Mouse (Mus musculus) myocyte (in vitro differentiated cells): ENCODE measurements around the gene Card10. TPM values are rescaled to one million over a fixed set of nuclear protein-coding genes. Genes with fewer than 3 reads are reported as not detected.
A peak's percentile ranks its signal among the peaks of the same experiment; 100 is the strongest.

Experiments
- H3K27me3 ChIP-seq: one replicate; pipeline ENCODE4 v1.6.1; 2011; ENCODE audit not compliant: control insufficient read depth, insufficient read depth, insufficient read length
- H3K36me3 ChIP-seq: one replicate; pipeline ENCODE4 v1.6.1; 2011; ENCODE audit not compliant: control insufficient read depth, insufficient read depth
- H3K4me2 ChIP-seq: one replicate; pipeline ENCODE4 v1.6.1; 2011; ENCODE audit warnings: low read depth, control low read depth
- H3K4me3 ChIP-seq: one replicate; pipeline ENCODE4 v1.5.1; 2011; ENCODE audit warnings: mild to moderate bottlenecking, control low read depth, moderate library complexity
- H3K79me2 ChIP-seq: one replicate; pipeline ENCODE4 v1.6.1; 2011; ENCODE audit not compliant: control insufficient read depth, insufficient read depth
- H3ac ChIP-seq: one replicate; pipeline ENCODE4 v1.6.1; 2011; ENCODE audit not compliant: control insufficient read depth, insufficient read length
- CEBPB ChIP-seq: IDR thresholded peaks from 2 replicates; pipeline ENCODE4 v1.6.1; 2011; ENCODE audit warnings: mild to moderate bottlenecking, moderate library complexity; ENCODE audit not compliant: poor library complexity, insufficient read depth, severe bottlenecking
- E2F4 ChIP-seq: IDR thresholded peaks from one replicate; pipeline ENCODE4 v1.6.1; 2011; ENCODE audit warnings: mild to moderate bottlenecking, control low read depth, moderate library complexity; ENCODE audit not compliant: insufficient read depth
- MAX ChIP-seq: IDR thresholded peaks from one replicate; pipeline ENCODE4 v1.6.1; 2011; ENCODE audit warnings: low read depth, mild to moderate bottlenecking, control low read depth
- MYOD1 ChIP-seq, 3 experiments: IDR thresholded peaks; one replicate each; pipeline ENCODE4 v1.6.1; 2011; ENCODE audit warnings: control low read depth in 2 of 3, low read depth in 2 of 3, mild to moderate bottlenecking in 2 of 3, moderate library complexity in 1 of 3; ENCODE audit not compliant: insufficient read length in 2 of 3, control insufficient read depth in 1 of 3
- MYOG ChIP-seq, 3 experiments: IDR thresholded peaks; one replicate each; pipeline ENCODE4 v1.6.1; 2011; ENCODE audit warnings: control low read depth in 2 of 3, low read depth in 2 of 3, mild to moderate bottlenecking in 2 of 3; ENCODE audit not compliant: insufficient read length in 2 of 3, control insufficient read depth in 1 of 3, insufficient read depth in 1 of 3
- POLR2A ChIP-seq: IDR thresholded peaks from one replicate; pipeline ENCODE4 v1.6.1; 2011; ENCODE audit warnings: low read depth, mild to moderate bottlenecking, control low read depth, moderate library complexity; ENCODE audit not compliant: insufficient read length
- POLR2AphosphoS2 ChIP-seq: IDR thresholded peaks from one replicate; pipeline ENCODE4 v1.6.1; 2011; ENCODE audit warnings: low read depth, control low read depth; ENCODE audit not compliant: insufficient read length
- REST ChIP-seq: IDR thresholded peaks from one replicate; pipeline ENCODE4 v1.6.1; 2011; ENCODE audit warnings: mild to moderate bottlenecking, control low read depth, moderate library complexity; ENCODE audit not compliant: insufficient read depth, insufficient read length
- SRF ChIP-seq: IDR thresholded peaks from one replicate; pipeline ENCODE4 v1.6.1; 2011; ENCODE audit warnings: low read depth; ENCODE audit not compliant: control insufficient read depth, insufficient read length
- TCF12 ChIP-seq: IDR thresholded peaks from one replicate; pipeline ENCODE4 v1.6.1; 2011; ENCODE audit warnings: mild to moderate bottlenecking, control low read depth; ENCODE audit not compliant: poor library complexity, insufficient read depth, severe bottlenecking
- TCF3 ChIP-seq: IDR thresholded peaks from one replicate; pipeline ENCODE4 v1.6.1; 2011; ENCODE audit warnings: low read depth, control low read depth; ENCODE audit not compliant: insufficient read length
- USF1 ChIP-seq: IDR thresholded peaks from one replicate; pipeline ENCODE4 v1.6.1; 2011; ENCODE audit warnings: low read depth, mild to moderate bottlenecking, control low read depth, moderate library complexity
- polyA plus RNA-seq: library from polyadenylated mRNA; unstranded; fragments of >200 nt; fragmentation: generic; extraction: Trizol; gene quantifications from one replicate; pipeline ENCODE4 v1.2.1, GENCODE M21; 2012; ENCODE audit warnings: missing spikeins

Card10 gene
- polyA plus RNA-seq, 1 experiment = 1.4 TPM

DNA sequence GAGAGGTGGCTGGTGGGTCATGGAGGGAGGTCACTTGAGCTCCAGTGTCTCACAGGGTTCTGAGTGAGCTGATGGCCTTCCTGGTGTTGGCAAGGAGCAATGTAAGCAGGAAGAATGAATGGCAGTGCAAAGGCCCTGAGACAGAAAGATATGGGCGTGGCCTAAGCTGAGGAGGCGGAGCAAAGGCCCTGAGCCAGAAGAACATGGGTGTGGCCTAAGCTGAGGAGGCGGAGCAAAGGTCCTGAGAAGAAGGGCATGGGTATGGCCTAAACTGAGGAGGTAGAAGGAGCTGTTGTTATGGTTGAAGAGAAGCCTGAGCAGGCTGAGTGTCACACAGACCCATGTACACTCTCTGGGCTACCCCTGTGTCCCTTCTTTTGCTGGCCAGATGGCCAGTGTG, 30.7 kb upstream of the Card10 start:
- H3ac ChIP-seq = no peak overlapping the region
- peak overlapping the region; percentile 65 for H3K4me2 ChIP-seq
- no peaks in the 10 kb centered on the region for H3K27me3 ChIP-seq
- H3K36me3 ChIP-seq = no peaks in the 10 kb centered on the region
- TF ChIP-seq POLR2A = peak; percentile 13
- TF ChIP-seq POLR2AphosphoS2 = no peak
- no peaks in the 10 kb centered on the region for H3K79me2 ChIP-seq
- no peak overlapping the region for H3K4me3 ChIP-seq

DNA sequence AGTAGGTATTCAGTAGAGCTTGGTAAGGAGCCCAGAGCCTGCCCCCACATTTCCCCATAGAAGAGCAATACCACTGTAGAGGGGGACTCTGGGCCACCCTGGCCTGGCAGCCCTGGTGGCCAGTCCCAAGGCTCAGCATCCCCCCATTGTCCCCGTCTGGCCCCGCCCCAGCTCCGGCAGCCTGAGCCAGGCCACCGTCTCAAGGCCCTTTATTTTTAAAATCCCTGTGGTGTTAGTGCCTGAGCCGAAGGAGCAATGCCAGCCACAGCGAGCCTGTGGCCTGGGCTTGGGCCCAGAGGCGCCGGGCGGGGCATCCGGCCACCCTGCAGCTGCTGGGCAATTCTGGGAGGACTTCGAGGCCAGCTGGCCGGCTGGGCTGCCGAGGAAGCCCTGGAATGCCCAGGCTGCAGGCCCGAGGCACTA, 29.9 kb upstream of the Card10 start:
- peak in 2 of 3 experiments; percentile 93 to 96 for TF ChIP-seq MYOD1 (IDR thresholded peaks at IDR 0.05; ENCODE audit: control insufficient read depth in 1 of 3, insufficient read length in 2 of 3, low read depth in 2 of 3)
- no peak for TF ChIP-seq SRF
- no peak for TF ChIP-seq MAX
- no peak for TF ChIP-seq POLR2AphosphoS2
- TF ChIP-seq TCF12 = peak; percentile 92
- no peak for TF ChIP-seq E2F4
- no peak for TF ChIP-seq CEBPB
- no peak for TF ChIP-seq USF1
- no peak for TF ChIP-seq REST
- TF ChIP-seq MYOG (IDR thresholded peaks at IDR 0.05; ENCODE audit: control insufficient read depth in 1 of 3, insufficient read depth in 1 of 3, insufficient read length in 2 of 3, low read depth in 2 of 3) = peak; percentile 96 to 99 (median 98)
- peak; percentile 35 for TF ChIP-seq POLR2A
- TF ChIP-seq TCF3 = peak; percentile 97
- no peak overlapping the region for H3ac ChIP-seq
- H3K79me2 ChIP-seq = no peaks in the 10 kb centered on the region
- no peaks in the 10 kb centered on the region for H3K27me3 ChIP-seq
- no peaks in the 10 kb centered on the region for H3K36me3 ChIP-seq
- peak overlapping the region; percentile 65 for H3K4me2 ChIP-seq
- no peak overlapping the region for H3K4me3 ChIP-seq

GRCm38 (mm10) chr15:78831720-78832657, 29.1 kb upstream of the Card10 start:
- Histone ChIP-seq H3K79me2 (no peaks in the 10 kb centered on the region), H3K4me3 (no peak overlapping the region), H3ac (no peak overlapping the region), H3K27me3 (no peaks in the 10 kb centered on the region), H3K4me2 (peak overlapping the region; percentile 49), H3K36me3 (no peaks in the 10 kb centered on the region)
- TF ChIP-seq SRF = no peak
- TF ChIP-seq TCF12 = no peak
- no peak for TF ChIP-seq MAX
- no peak for TF ChIP-seq POLR2A
- TF ChIP-seq POLR2AphosphoS2 = no peak

DNA sequence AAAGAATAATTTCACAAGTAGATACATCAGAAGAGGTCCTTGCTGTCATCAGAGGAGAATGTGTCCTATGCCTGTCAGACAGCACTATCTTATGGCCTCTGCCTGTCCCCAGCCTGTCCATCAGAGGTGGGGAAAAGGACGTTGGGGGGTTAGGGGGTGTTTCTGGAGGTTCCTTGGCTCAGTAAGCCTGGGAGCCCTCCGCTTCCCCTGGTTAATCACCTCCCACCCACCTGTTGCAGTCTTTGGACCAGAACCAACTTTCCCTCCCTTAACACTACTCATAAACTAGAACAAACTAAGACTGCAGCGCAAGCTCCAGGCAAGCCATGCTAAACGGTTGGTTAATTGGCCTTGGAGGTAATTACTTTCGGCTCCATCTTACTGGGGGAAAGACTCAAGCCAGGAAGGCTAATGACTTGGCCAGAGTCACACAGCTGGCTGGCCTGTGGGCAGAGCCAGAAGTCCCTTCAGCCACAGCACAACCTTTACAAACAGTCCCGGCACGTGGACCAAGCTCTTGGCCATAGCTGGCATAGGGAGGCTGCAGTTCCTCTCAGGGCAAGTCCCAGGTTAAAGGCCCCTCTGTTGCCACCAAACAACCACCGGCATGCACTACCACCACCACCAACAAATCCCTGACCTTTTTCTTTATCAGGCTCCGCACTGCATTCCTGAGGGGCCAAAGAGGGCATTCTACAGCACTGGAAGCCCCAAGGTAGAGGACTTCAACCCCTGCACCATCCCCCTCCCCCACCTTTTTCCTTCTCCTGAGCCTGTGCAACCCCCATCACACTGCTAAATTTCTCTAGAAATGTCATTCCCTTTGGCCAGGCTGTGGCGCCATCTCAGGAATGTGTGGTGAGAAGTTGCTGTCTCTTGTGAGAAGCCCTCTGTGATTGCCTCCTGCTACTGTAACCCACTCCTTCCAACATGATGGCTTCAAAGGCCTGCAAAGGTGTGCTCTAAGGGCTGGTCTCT, 28.2 kb upstream of the Card10 start:
- Histone ChIP-seq H3ac (no peak overlapping the region), H3K4me3 (no peak overlapping the region), H3K36me3 (no peaks in the 10 kb centered on the region), H3K79me2 (no peaks in the 10 kb centered on the region), H3K4me2 (no peak overlapping the region), H3K27me3 (no peaks in the 10 kb centered on the region)
- TF ChIP-seq MYOD1 (IDR thresholded peaks at IDR 0.05; ENCODE audit: control insufficient read depth in 1 of 3, insufficient read length in 2 of 3, low read depth in 2 of 3) (peak in 1 of 3 experiments; percentile 18), MAX (no peak)

DNA sequence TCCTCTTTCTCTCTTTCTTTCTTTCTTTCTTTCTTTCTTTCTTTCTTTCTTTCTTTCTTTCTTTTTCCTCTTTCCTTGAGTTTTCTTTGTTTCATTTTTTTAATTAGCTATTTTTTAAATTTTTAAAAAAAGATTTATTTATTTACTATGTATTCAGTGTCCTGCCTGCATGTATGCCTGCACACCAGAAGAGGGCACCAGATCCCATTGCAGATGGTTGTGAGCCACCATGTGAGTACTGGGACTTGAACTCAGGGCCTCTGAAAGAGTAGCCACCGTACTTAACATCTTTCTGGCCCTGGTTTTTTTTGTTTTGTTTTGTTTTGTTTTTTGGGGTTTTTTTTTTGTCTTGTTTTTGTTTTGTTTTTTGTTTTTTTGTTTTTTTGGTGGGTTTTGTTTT, 26.8 kb upstream of the Card10 start:
- no peaks in the 10 kb centered on the region for H3K27me3 ChIP-seq
- H3K4me3 ChIP-seq = no peak overlapping the region
- no peak overlapping the region for H3ac ChIP-seq
- TF ChIP-seq MYOD1 (IDR thresholded peaks at IDR 0.05; ENCODE audit: control insufficient read depth in 1 of 3, insufficient read length in 2 of 3, low read depth in 2 of 3) (no peak), POLR2AphosphoS2 (no peak), MYOG (IDR thresholded peaks at IDR 0.05; ENCODE audit: control insufficient read depth in 1 of 3, insufficient read depth in 1 of 3, insufficient read length in 2 of 3, low read depth in 2 of 3) (no peak), CEBPB (no peak), TCF3 (no peak), USF1 (no peak), POLR2A (no peak), TCF12 (no peak), MAX (no peak), REST (no peak), E2F4 (no peak), SRF (no peak)
- no peaks in the 10 kb centered on the region for H3K36me3 ChIP-seq
- no peaks in the 10 kb centered on the region for H3K79me2 ChIP-seq
- H3K4me2 ChIP-seq = no peak overlapping the region
